Mouse (Mus musculus): ENCODE measurements around the gene Gm21987. TPM values are rescaled to one million over a fixed set of nuclear protein-coding genes. Genes with fewer than 3 reads are reported as not detected.

Gene Gm21987
- polyA plus RNA-seq, 1 experiment from 2014 or later, result not detected

DNA sequence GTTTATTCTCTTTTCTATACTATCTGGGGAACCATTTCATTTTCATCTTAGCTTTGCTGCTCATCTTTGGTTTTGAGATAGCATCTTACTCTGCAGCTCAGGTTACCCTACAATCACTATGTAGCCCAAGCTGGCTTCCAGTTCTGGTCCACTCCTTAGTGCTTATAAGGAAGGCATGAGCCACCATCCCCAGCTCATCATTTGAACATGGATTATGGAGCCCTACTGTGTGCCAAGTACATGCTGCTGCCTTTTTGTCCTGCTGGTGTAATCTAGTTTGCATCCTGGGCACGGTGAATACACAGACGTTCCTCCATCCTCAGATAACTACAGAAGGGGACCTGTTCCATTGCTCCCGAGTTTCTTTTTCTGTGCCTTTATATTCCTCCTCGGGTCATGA, 26.0 kb downstream of the Gm21987 start:
- ATAC-seq (ENCODE audit: insufficient number of reproducible peaks, insufficient read depth, low FRiP score, low TSS enrichment, low read depth), result no peak
- no peak overlapping the region for H3K4me2 ChIP-seq
- no peak overlapping the region for H3K4me3 ChIP-seq (replicated peaks)
- H3K9ac ChIP-seq (replicated peaks), result no peak overlapping the region
- H3K27ac ChIP-seq, result no peak overlapping the region
- peaks cover 20% of the 10 kb centered on the region for H3K4me1 ChIP-seq (replicated peaks)
- H3K9me3 ChIP-seq, result no peaks in the 10 kb centered on the region
- no peaks in the 10 kb centered on the region for H3K27me3 ChIP-seq
- H3K36me3 ChIP-seq, result no peaks in the 10 kb centered on the region
- 91% methylated on average over 4 of the region's 4 CpGs for WGBS

DNA sequence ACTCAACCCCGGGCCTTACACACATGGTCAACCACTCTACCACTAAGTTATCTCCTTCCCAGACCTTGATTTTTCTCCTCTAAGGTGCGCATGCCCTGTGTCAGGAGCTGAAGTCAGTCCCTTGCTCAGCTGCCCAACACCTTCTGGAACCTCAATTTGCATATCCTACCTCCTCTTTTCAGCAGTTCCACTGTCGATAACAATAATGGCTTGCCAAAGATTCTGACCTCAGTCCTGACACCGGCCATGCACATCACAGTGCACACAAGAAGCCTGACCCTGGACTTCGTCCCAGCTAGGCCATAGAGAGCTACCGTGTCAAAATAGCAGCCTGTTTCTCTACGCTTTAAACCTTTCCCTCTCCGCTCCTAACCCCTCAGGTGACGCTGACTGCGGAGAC, 26.6 kb downstream of the Gm21987 start:
- no peaks in the 10 kb centered on the region for H3K27me3 ChIP-seq
- no peak overlapping the region for H3K27ac ChIP-seq
- peaks cover 18% of the 10 kb centered on the region for H3K4me1 ChIP-seq (replicated peaks)
- ATAC-seq (ENCODE audit: insufficient number of reproducible peaks, insufficient read depth, low FRiP score, low TSS enrichment, low read depth), result no peak
- no peaks in the 10 kb centered on the region for H3K36me3 ChIP-seq
- no peak overlapping the region for H3K4me3 ChIP-seq (replicated peaks)
- no peaks in the 10 kb centered on the region for H3K9me3 ChIP-seq
- H3K4me2 ChIP-seq, result no peak overlapping the region
- WGBS, result 84% methylated on average over 10 of the region's 10 CpGs
- no peak overlapping the region for H3K9ac ChIP-seq (replicated peaks)

- Histone ChIP-seq H3K4me1 (replicated peaks) (peaks cover 17% of the 10 kb centered on the region), H3K27ac (no peak overlapping the region), H3K4me3 (replicated peaks) (no peak overlapping the region), H3K36me3 (no peaks in the 10 kb centered on the region), H3K4me2 (peak overlapping the region; percentile 15; the same call in 1 of the 2 replicates), H3K9me3 (no peaks in the 10 kb centered on the region), H3K27me3 (no peaks in the 10 kb centered on the region), H3K9ac (replicated peaks) (no peak overlapping the region)
- no peak for ATAC-seq (ENCODE audit: insufficient number of reproducible peaks, insufficient read depth, low FRiP score, low TSS enrichment, low read depth)
- WGBS, result 80% methylated on average over 16 of the region's 16 CpGs
These were observed 27.1 kb downstream of the Gm21987 start for GRCm38 (mm10) chr16:38373941-38374340.

DNA sequence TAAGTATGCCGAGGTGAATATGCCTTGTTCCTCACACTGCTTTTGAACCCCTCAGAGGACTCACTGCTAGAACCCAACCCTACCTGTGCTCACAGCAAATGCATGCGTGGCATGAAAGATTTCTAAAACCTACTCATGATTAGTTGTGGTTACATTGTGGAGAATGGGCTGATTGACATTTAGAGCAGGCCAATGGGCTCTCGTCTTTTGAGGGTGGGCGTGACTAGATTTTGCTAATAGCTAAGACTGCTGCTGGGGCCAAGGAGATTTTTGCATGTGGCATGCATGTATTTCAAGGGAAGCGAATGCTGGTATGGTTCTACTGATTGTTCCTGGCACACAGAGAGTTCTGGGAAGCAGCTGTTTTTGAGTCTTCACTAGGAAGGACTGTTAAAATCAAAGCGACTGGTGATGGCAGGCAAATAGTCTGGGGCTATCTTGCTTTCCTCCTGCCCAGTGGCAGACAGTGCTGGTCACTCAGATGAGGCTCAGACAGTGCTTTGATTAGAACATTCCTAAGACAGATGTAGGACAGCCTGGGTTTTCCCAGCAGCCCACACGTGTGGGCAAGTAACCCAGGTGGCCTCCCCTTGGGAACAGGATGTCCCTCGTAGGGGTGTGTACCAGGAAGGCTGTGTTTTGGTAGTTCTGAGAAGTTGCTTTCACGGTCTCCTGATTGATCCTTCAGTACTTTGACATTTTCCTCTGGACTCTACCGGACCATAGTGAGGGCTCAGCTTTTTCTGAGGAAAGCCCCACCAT, 27.7 kb downstream of the Gm21987 start:
- Histone ChIP-seq H3K9ac (replicated peaks) (no peak overlapping the region), H3K4me2 (peak overlapping the region; percentile 15; the same call in 1 of the 2 replicates), H3K36me3 (no peaks in the 10 kb centered on the region), H3K4me3 (replicated peaks) (no peak overlapping the region), H3K27me3 (no peaks in the 10 kb centered on the region), H3K27ac (no peak overlapping the region), H3K4me1 (replicated peaks) (peaks cover 15% of the 10 kb centered on the region), H3K9me3 (no peaks in the 10 kb centered on the region)
- ATAC-seq (ENCODE audit: insufficient number of reproducible peaks, insufficient read depth, low FRiP score, low TSS enrichment, low read depth), result no peak
- 76% methylated on average over 10 of the region's 10 CpGs for WGBS

DNA sequence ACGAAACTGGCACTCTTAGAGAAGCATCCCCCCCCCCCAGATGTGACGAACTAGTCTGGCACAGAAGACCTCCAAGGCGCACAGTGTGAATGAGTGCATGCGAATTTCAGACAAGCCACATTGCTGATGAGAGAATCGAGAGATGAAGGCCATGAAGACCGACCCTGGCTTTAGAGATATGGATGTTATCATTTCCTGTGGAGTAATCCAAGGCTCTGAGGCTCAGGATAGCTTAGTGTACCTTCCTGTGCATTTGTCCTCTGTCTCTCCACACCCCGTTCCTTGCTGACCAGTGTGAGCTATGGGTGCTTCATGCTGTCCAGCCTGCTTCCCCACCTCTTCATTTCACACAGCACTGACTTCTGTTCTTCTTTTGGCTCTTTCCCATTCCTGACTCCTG, 28.3 kb downstream of the Gm21987 start:
- ATAC-seq (ENCODE audit: insufficient number of reproducible peaks, insufficient read depth, low FRiP score, low TSS enrichment, low read depth), result no peak

DNA sequence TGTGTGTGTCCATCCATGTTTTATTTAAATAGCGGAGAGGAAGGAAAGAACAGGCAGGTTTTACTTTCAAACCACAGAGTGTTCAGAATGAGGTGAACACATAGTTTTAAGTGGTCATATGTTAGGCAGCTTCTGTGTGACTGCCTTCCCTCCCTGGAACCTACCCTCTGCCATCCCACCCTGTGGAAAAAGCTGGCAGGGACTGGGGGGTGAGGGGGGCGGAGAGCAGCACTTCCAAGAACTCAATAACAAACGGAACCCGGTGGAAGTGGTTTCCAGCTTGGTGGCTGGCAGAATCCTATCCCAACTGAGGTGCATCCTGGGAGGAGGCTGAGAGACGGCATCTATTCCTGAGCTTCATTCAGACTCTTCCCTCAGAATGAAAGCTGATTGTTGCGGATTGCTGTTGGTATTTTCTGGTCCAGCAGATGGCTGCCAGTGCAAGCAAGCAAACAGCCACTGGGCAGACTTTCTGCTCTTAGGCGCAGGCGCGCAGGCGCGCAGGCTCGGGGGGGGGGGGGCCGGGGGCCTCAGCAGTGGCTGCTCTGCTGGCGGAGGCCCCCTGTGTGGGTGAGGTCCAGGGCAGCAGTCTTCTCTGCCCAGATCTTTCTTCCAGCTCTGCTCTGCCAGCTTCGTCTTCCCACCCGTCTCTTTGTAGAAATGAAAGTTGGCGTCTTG, 29.5 kb downstream of the Gm21987 start:
- peaks cover 15% of the 10 kb centered on the region for H3K4me1 ChIP-seq (replicated peaks)
- no peaks in the 10 kb centered on the region for H3K27me3 ChIP-seq
- peak overlapping the region; percentile 49 for H3K4me2 ChIP-seq
- peak overlapping the region; percentile 62 for H3K27ac ChIP-seq
- H3K9ac ChIP-seq (replicated peaks), result peak overlapping the region; percentile 44
- H3K9me3 ChIP-seq, result no peaks in the 10 kb centered on the region
- ATAC-seq (ENCODE audit: insufficient number of reproducible peaks, insufficient read depth, low FRiP score, low TSS enrichment, low read depth), result peak; percentile 77; the same call in 1 of the 2 replicates
- H3K4me3 ChIP-seq (replicated peaks), result peak overlapping the region; percentile 17
- 44% methylated on average over 16 of the region's 17 CpGs for WGBS
- no peaks in the 10 kb centered on the region for H3K36me3 ChIP-seq

More for the DNA sequence above, 28.3 kb downstream of the Gm21987 start:
- H3K36me3 ChIP-seq, result no peaks in the 10 kb centered on the region
- H3K4me3 ChIP-seq (replicated peaks), result no peak overlapping the region
- 83% methylated on average over 7 of the region's 7 CpGs for WGBS
- no peaks in the 10 kb centered on the region for H3K9me3 ChIP-seq
- H3K4me2 ChIP-seq, result no peak overlapping the region
- H3K27me3 ChIP-seq, result no peaks in the 10 kb centered on the region
- peaks cover 15% of the 10 kb centered on the region for H3K4me1 ChIP-seq (replicated peaks)
- H3K9ac ChIP-seq (replicated peaks), result no peak overlapping the region
- no peak overlapping the region for H3K27ac ChIP-seq

- ATAC-seq (ENCODE audit: insufficient number of reproducible peaks, insufficient read depth, low FRiP score, low TSS enrichment, low read depth), result 0 out of 2 replicates have a peak, but pooled peaks have one; percentile 6
- peak overlapping the region; percentile 17 for H3K4me3 ChIP-seq (replicated peaks)
- WGBS, result 53% methylated on average over 8 of the region's 8 CpGs
These were observed 30.0 kb downstream of the Gm21987 start for GRCm38 (mm10) chr16:38376841-38377249.

GRCm38 (mm10) chr16:38377546-38377945, 30.7 kb downstream of the Gm21987 start:
- Histone ChIP-seq H3K4me2 (no peak overlapping the region), H3K27ac (no peak overlapping the region), H3K36me3 (no peaks in the 10 kb centered on the region), H3K4me3 (replicated peaks) (no peak overlapping the region), H3K9ac (replicated peaks) (no peak overlapping the region), H3K9me3 (no peaks in the 10 kb centered on the region), H3K27me3 (no peaks in the 10 kb centered on the region), H3K4me1 (replicated peaks) (peaks cover 15% of the 10 kb centered on the region)
- ATAC-seq (ENCODE audit: insufficient number of reproducible peaks, insufficient read depth, low FRiP score, low TSS enrichment, low read depth), result no peak
- WGBS, result 78% methylated on average over 6 of the region's 6 CpGs

More at GRCm38 (mm10) chr16:38376841-38377249, 30.0 kb downstream of the Gm21987 start:
- Histone ChIP-seq H3K9ac (replicated peaks) (peak overlapping the region; percentile 44; the same call in 1 of the 2 replicates), H3K4me1 (replicated peaks) (peaks cover 15% of the 10 kb centered on the region), H3K27me3 (no peaks in the 10 kb centered on the region), H3K4me2 (peak overlapping the region; percentile 49), H3K36me3 (no peaks in the 10 kb centered on the region), H3K9me3 (no peaks in the 10 kb centered on the region), H3K27ac (peak overlapping the region; percentile 62)

- WGBS, result 60% methylated on average over 6 of the region's 6 CpGs
- Histone ChIP-seq H3K9ac (replicated peaks) (no peak overlapping the region), H3K4me1 (replicated peaks) (peaks cover 15% of the 10 kb centered on the region), H3K36me3 (no peaks in the 10 kb centered on the region), H3K27ac (peak overlapping the region; percentile 62; the same call in 1 of the 2 replicates), H3K9me3 (no peaks in the 10 kb centered on the region), H3K27me3 (no peaks in the 10 kb centered on the region), H3K4me3 (replicated peaks) (no peak overlapping the region), H3K4me2 (no peak overlapping the region)
- ATAC-seq (ENCODE audit: insufficient number of reproducible peaks, insufficient read depth, low FRiP score, low TSS enrichment, low read depth), result no peak
These were observed 31.8 kb downstream of the Gm21987 start for GRCm38 (mm10) chr16:38378591-38378990.

- ATAC-seq (ENCODE audit: insufficient number of reproducible peaks, insufficient read depth, low FRiP score, low TSS enrichment, low read depth), result no peak
- Histone ChIP-seq H3K27me3 (no peaks in the 10 kb centered on the region), H3K27ac (no peak overlapping the region), H3K4me1 (replicated peaks) (peaks cover 15% of the 10 kb centered on the region), H3K4me2 (no peak overlapping the region), H3K4me3 (replicated peaks) (no peak overlapping the region), H3K9ac (replicated peaks) (no peak overlapping the region), H3K9me3 (no peaks in the 10 kb centered on the region), H3K36me3 (no peaks in the 10 kb centered on the region)
- 24% methylated on average over 6 of the region's 6 CpGs for WGBS
These were observed 32.2 kb downstream of the Gm21987 start for GRCm38 (mm10) chr16:38379088-38379487.

DNA sequence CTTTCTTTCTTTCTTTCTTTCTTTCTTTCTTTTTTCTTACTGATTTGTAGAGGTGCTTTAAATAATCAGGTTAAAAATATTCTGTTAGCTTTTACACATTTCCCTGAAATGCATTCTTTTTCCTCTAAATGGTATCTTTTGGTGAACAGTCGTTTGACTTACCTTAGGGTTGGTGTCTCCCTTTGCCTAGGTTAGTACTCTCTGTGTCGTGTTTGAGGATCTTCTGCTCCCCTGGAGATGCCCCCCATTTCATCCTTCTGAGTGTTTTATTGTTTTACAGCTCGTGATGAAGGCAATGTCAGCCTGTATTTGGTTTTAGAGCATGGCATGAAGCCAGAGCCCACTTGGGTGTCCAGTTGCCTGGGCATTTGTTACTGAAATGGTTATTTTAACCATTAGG, 32.7 kb downstream of the Gm21987 start:
- H3K4me3 ChIP-seq (replicated peaks), result no peak overlapping the region
- 27% methylated on average over 3 of the region's 3 CpGs for WGBS
- no peaks in the 10 kb centered on the region for H3K9me3 ChIP-seq
- peaks cover 15% of the 10 kb centered on the region for H3K4me1 ChIP-seq (replicated peaks)
- no peak overlapping the region for H3K9ac ChIP-seq (replicated peaks)
- no peak for ATAC-seq (ENCODE audit: insufficient number of reproducible peaks, insufficient read depth, low FRiP score, low TSS enrichment, low read depth)
- H3K4me2 ChIP-seq, result no peak overlapping the region
- no peaks in the 10 kb centered on the region for H3K27me3 ChIP-seq
- no peak overlapping the region for H3K27ac ChIP-seq
- no peaks in the 10 kb centered on the region for H3K36me3 ChIP-seq

All from limb, embryonic 12.5 days (tissue).